16 mouse cellular contexts compared by ENCODE assay signal in genomic region chr8:91709768-91710167, GRCm38 (mm10).
DNase-seq lines count a peak whose midpoint lies in the region; ATAC-seq and TF ChIP-seq lines count a peak whose summit lies in the region.
"Had no signal": no experiment of that assay in that cellular context is flagged by ENCODE, and none has a peak within 500 bp of the region (broad histone marks: within the 10 kb centered on the region; RNA-seq: fewer than 3 reads in every experiment).

No protein-coding gene starts in this region.

- TF ChIP-seq CTCF in forebrain, postnatal 0 days (IDR thresholded peaks at IDR 0.05; ENCODE audit: low read depth) = no peak
- TF ChIP-seq CTCF in liver, adult 2 months (IDR thresholded peaks at IDR 0.05; ENCODE audit: low read depth, low read length) = no peak

- peaks cover 17% of the 10 kb centered on the region; the same call in 1 of the 2 replicates for H3K27me3 ChIP-seq in forebrain, postnatal 0 days (ENCODE audit: insufficient read depth, low read length)
- H3K27me3 ChIP-seq in forebrain, embryonic 15.5 days = peaks cover 24% of the 10 kb centered on the region
- peaks cover 6% of the 10 kb centered on the region; the same call in 1 of the 2 replicates for H3K27me3 ChIP-seq in liver, adult 2 months (ENCODE audit: control insufficient read depth, insufficient read depth, low read length)
- peaks cover 3% of the 10 kb centered on the region; the same call in 1 of the 2 replicates for H3K27me3 ChIP-seq in liver, embryonic 11.5 days (replicated peaks; ENCODE audit: control insufficient read depth, insufficient read depth, low read length)

- no peaks in the 10 kb centered on the region for H3K9me3 ChIP-seq in forebrain, postnatal 0 days (ENCODE audit: low read length)
- no peaks in the 10 kb centered on the region for H3K9me3 ChIP-seq in forebrain, embryonic 15.5 days
- H3K9me3 ChIP-seq in liver, embryonic 11.5 days (ENCODE audit: control insufficient read depth, low read length) = no peaks in the 10 kb centered on the region

- 18% methylated on average over 7 of the region's 7 CpGs for WGBS in forebrain, postnatal 0 days
- 18% methylated on average over 7 of the region's 7 CpGs for WGBS in forebrain, embryonic 15.5 days
- 20% methylated on average over 7 of the region's 7 CpGs for WGBS in liver, adult 2 months
- WGBS in liver, embryonic 11.5 days = 38% methylated on average over 7 of the region's 7 CpGs

- TF ChIP-seq POLR2A in liver, adult 2 months (IDR thresholded peaks at IDR 0.05; ENCODE audit: extremely low read depth, insufficient read depth, low read length) = no peak

- 0 out of 2 replicates have a peak, but pooled peaks have one; percentile 12 for ATAC-seq in forebrain, postnatal 0 days
- ATAC-seq in forebrain, embryonic 15.5 days (replicated peaks) = no peak
- ATAC-seq in liver, embryonic 11.5 days (replicated peaks; ENCODE audit: low FRiP score) = no peak
- ATAC-seq: inflammation-experienced regulatory T-cells, adult 6 months had no signal

- H3K4me2 ChIP-seq in forebrain, postnatal 0 days (ENCODE audit: low read depth) = no peak overlapping the region; the same call in 1 of the 2 replicates
- no peak overlapping the region; the same call in 1 of the 2 replicates for H3K4me2 ChIP-seq in forebrain, embryonic 15.5 days (replicated peaks)
- no peak overlapping the region for H3K4me2 ChIP-seq in liver, embryonic 11.5 days

- no peak overlapping the region for H3K27ac ChIP-seq in forebrain, postnatal 0 days (ENCODE audit: low read depth, low read length)
- H3K27ac ChIP-seq in forebrain, embryonic 15.5 days (replicated peaks) = no peak overlapping the region
- no peak overlapping the region for H3K27ac ChIP-seq in liver, adult 2 months (replicated peaks; ENCODE audit: insufficient read depth, low read depth, low read length)
- H3K27ac ChIP-seq in liver, embryonic 11.5 days (ENCODE audit: low read depth, low read length) = no peak overlapping the region
- H3K27ac ChIP-seq: heart, adult 2 months; stomach, postnatal 0 days had no signal

- H3K36me3 ChIP-seq in forebrain, postnatal 0 days (ENCODE audit: insufficient read depth) = no peaks in the 10 kb centered on the region
- no peaks in the 10 kb centered on the region for H3K36me3 ChIP-seq in forebrain, embryonic 15.5 days
- no peaks in the 10 kb centered on the region for H3K36me3 ChIP-seq in liver, adult 2 months (ENCODE audit: control insufficient read depth, insufficient read depth, low read length)
- no peaks in the 10 kb centered on the region for H3K36me3 ChIP-seq in liver, embryonic 11.5 days (ENCODE audit: control insufficient read depth, insufficient read depth, low read length)

- no peaks in the 10 kb centered on the region for H3K79me2 ChIP-seq in liver, adult 2 months (ENCODE audit: control insufficient read depth, insufficient read depth, low read length)

- no peak overlapping the region for H3K4me3 ChIP-seq in forebrain, postnatal 0 days (ENCODE audit: low read depth, low read length)
- H3K4me3 ChIP-seq in forebrain, embryonic 15.5 days = no peak overlapping the region
- no peak overlapping the region for H3K4me3 ChIP-seq in liver, adult 2 months (ENCODE audit: insufficient read depth, low read depth, low read length)
- no peak overlapping the region for H3K4me3 ChIP-seq in liver, embryonic 11.5 days (ENCODE audit: low read depth, low read length)
- H3K4me3 ChIP-seq: heart, adult 2 months had no signal

- H3K4me1 ChIP-seq in forebrain, postnatal 0 days (ENCODE audit: insufficient read depth) = 0 out of 2 replicates have a peak, but pooled peaks cover 3% of the 10 kb centered on the region
- H3K4me1 ChIP-seq in forebrain, embryonic 15.5 days = peaks cover 44% of the 10 kb centered on the region
- H3K4me1 ChIP-seq in liver, adult 2 months (ENCODE audit: control insufficient read depth, insufficient read depth, low read length) = peaks cover 5% of the 10 kb centered on the region
- H3K4me1 ChIP-seq in liver, embryonic 11.5 days (replicated peaks; ENCODE audit: control insufficient read depth, insufficient read depth, low read length) = peaks cover 9% of the 10 kb centered on the region

- peak; percentile 61 for DNase-seq in forebrain, postnatal 0 days
- DNase-seq in liver, adult 2 months (ENCODE audit: extremely low read depth, low read depth, low spot score) = peak; percentile 41
- DNase-seq in liver, embryonic 11.5 days (ENCODE audit: low spot score) = no peak
- peak; percentile 37 for DNase-seq in MN1 (ENCODE audit: low spot score)
- peak; percentile 22 for DNase-seq in embryo, embryonic 9.5 days (ENCODE audit: extremely low spot score)
- DNase-seq in thymus, postnatal 14 days = no peak
- DNase-seq in adrenal gland, postnatal 4 days (ENCODE audit: low spot score in 2 of 2) = no peak
- DNase-seq: cerebellum, adult 11 months; gastrocnemius, postnatal 10 days; heart, adult 2 months; kidney, postnatal 10 days; lung, adult 2 months; thymus, postnatal 4 days had no signal

- H3K9ac ChIP-seq in forebrain, postnatal 0 days = no peak overlapping the region; the same call in 1 of the 2 replicates
- no peak overlapping the region; the same call in 1 of the 2 replicates for H3K9ac ChIP-seq in forebrain, embryonic 15.5 days (replicated peaks)
- no peak overlapping the region for H3K9ac ChIP-seq in liver, adult 2 months (ENCODE audit: low read depth, low read length)
- H3K9ac ChIP-seq in liver, embryonic 11.5 days (ENCODE audit: low read depth, low read length) = no peak overlapping the region

Comparison
In these comparisons a context has a peak if more than half of its experiments do, and no peak if none do; other contexts are left out.
1. DNase-seq: peak in forebrain, postnatal 0 days (single experiment), liver, adult 2 months (single experiment), MN1 (single experiment) and embryo, embryonic 9.5 days (single experiment); none in liver, embryonic 11.5 days (single experiment), thymus, postnatal 14 days (single experiment) and adrenal gland, postnatal 4 days (0 of 2).